Mouse (Mus musculus) heart, embryonic 14.5 days (tissue): Measurements from ENCODE around the gene Rai14. TPM values are rescaled to one million over a fixed set of nuclear protein-coding genes. Genes with fewer than 3 reads are reported as not detected.
"Not testable (repeated sequence)": the region's sequence is repeated elsewhere in the genome, so short reads cannot be mapped to it uniquely, and the experiment has no call there.

Source experiments
- ATAC-seq: fragments of 200-750 bp; cut with Nextera tagmentation; 2 replicates; pipeline ENCODE4 v1.8.0; 2017; ENCODE audit warnings: low read depth, moderate TSS enrichment; ENCODE audit not compliant: insufficient number of reproducible peaks, insufficient read depth, low FRiP score
- H3K27ac ChIP-seq, 2 experiments: fragments of 200-500 bp in 1 of 2; fragments of 300-500 bp in 1 of 2; sonication (generic) in 1 of 2; replicated peaks in 1 of 2; 2 replicates each; pipeline ENCODE4 v1.5.1; 2012 to 2014; ENCODE audit warnings: low read depth in 2 of 2, low read length in 2 of 2, control low read depth in 1 of 2, mild to moderate bottlenecking in 1 of 2, mixed read lengths in 1 of 2; ENCODE audit not compliant: control insufficient read depth in 1 of 2, insufficient read depth in 1 of 2
- H3K27me3 ChIP-seq: fragments of 300-500 bp; sonication (generic); 2 replicates; pipeline ENCODE4 v1.6.1; 2014; ENCODE audit warnings: mild to moderate bottlenecking, low read length, control low read depth; ENCODE audit not compliant: control insufficient read depth, insufficient read depth
- H3K36me3 ChIP-seq: fragments of 300-500 bp; sonication (generic); 2 replicates; pipeline ENCODE4 v1.6.1; 2014; ENCODE audit warnings: mild to moderate bottlenecking, control low read depth, low read length, mixed read lengths; ENCODE audit not compliant: control insufficient read depth, insufficient read depth
- H3K4me1 ChIP-seq, 2 experiments: fragments of 200-500 bp in 1 of 2; fragments of 300-500 bp in 1 of 2; sonication (generic) in 1 of 2; 2 replicates each; pipeline ENCODE4 v1.6.1; 2012 to 2014; ENCODE audit warnings: low read length in 2 of 2, control low read depth in 1 of 2, mixed read lengths in 1 of 2; ENCODE audit not compliant: control insufficient read depth in 2 of 2, insufficient read depth in 2 of 2
- H3K4me2 ChIP-seq: fragments of 300-500 bp; sonication (generic); 2 replicates; pipeline ENCODE4 v1.6.1; 2014; ENCODE audit warnings: mild to moderate bottlenecking, low read length
- H3K4me3 ChIP-seq, 2 experiments: fragments of 200-500 bp in 1 of 2; fragments of 300-500 bp in 1 of 2; sonication (generic) in 1 of 2; 2 replicates each; pipeline ENCODE4 v1.5.1; 2012 to 2014; ENCODE audit warnings: low read length in 2 of 2, mild to moderate bottlenecking in 2 of 2, control low read depth in 1 of 2, low read depth in 1 of 2, moderate library complexity in 1 of 2; ENCODE audit not compliant: control insufficient read depth in 1 of 2, insufficient read depth in 1 of 2
- H3K9ac ChIP-seq: fragments of 300-500 bp; sonication (generic); 2 replicates; pipeline ENCODE4 v1.6.1; 2014; ENCODE audit warnings: mild to moderate bottlenecking, low read length
- H3K9me3 ChIP-seq: fragments of 300-500 bp; sonication (generic); 2 replicates; pipeline ENCODE4 v1.6.1; 2016; ENCODE audit warnings: low read length, control low read depth; ENCODE audit not compliant: control insufficient read depth
- WGBS: fragments of 180-500 bp; shearing (Covaris S2); extraction: QIAGEN DNeasy Blood & Tissue Kit; methylation state at CpG from one replicate; pipeline ENCODE4 v1.1.7; 2014; 5-methylcytosine and 5-hydroxymethylcytosine counted together
- polyA plus RNA-seq: library from polyadenylated mRNA; unstranded; fragments of >200 nt; fragmentation: Nextera tagmentation; extraction: Ambion mirVana; gene quantifications from 2 replicates; pipeline ENCODE4 v1.2.1, GENCODE M21; 2014

Gene Rai14
- polyA plus RNA-seq, 1 experiment from 2014 or later, result 12.9 TPM

GRCm38 (mm10) chr15:10540271-10541088, 173.9 kb downstream of the Rai14 start:
- H3K4me1 ChIP-seq, result no peaks in the 10 kb centered on the region
- H3K9me3 ChIP-seq, result no peaks in the 10 kb centered on the region
- no peak overlapping the region for H3K9ac ChIP-seq
- no peaks in the 10 kb centered on the region for H3K36me3 ChIP-seq
- H3K4me3 ChIP-seq, result no peak overlapping the region
- WGBS, result 75% methylated on average over 16 of the region's 16 CpGs
- H3K27me3 ChIP-seq, result no peaks in the 10 kb centered on the region
- ATAC-seq, result no peak
- H3K4me2 ChIP-seq, result no peak overlapping the region
- H3K27ac ChIP-seq, result no peak overlapping the region

GRCm38 (mm10) chr15:10535969-10536368, 178.5 kb downstream of the Rai14 start:
- H3K27ac ChIP-seq, result no peak overlapping the region
- H3K4me1 ChIP-seq, result peaks cover 0 to under 1% of the 10 kb centered on the region in 2 experiments; a peak in 1 of 4 replicates
- H3K27me3 ChIP-seq, result no peaks in the 10 kb centered on the region
- H3K9ac ChIP-seq, result no peak overlapping the region
- H3K4me2 ChIP-seq, result no peak overlapping the region
- 63% methylated on average over 7 of the region's 7 CpGs for WGBS
- H3K9me3 ChIP-seq, result no peaks in the 10 kb centered on the region
- H3K36me3 ChIP-seq, result no peaks in the 10 kb centered on the region
- no peak overlapping the region for H3K4me3 ChIP-seq
- ATAC-seq, result no peak

- no peaks in the 10 kb centered on the region for H3K9me3 ChIP-seq
- no peak overlapping the region for H3K9ac ChIP-seq
- no peak overlapping the region for H3K4me2 ChIP-seq
- 74% methylated on average over 5 of the region's 5 CpGs for WGBS
- ATAC-seq, result no peak
- H3K4me1 ChIP-seq, result peaks cover 0 to 4% of the 10 kb centered on the region in 2 experiments; a peak in 1 of 4 replicates
- no peak overlapping the region for H3K27ac ChIP-seq
- no peaks in the 10 kb centered on the region for H3K36me3 ChIP-seq
- H3K27me3 ChIP-seq, result no peaks in the 10 kb centered on the region
- no peak overlapping the region for H3K4me3 ChIP-seq
Observed at GRCm38 (mm10) chr15:10534591-10534990, 179.8 kb downstream of the Rai14 start.

GRCm38 (mm10) chr15:10533361-10533760, 181.1 kb downstream of the Rai14 start:
- H3K36me3 ChIP-seq, H3K27me3 ChIP-seq, ATAC-seq, H3K4me2 ChIP-seq, H3K4me1 ChIP-seq, H3K27ac ChIP-seq, H3K9me3 ChIP-seq, H3K9ac ChIP-seq, H3K4me3 ChIP-seq: not testable (repeated sequence)
- 88% methylated on average over 10 of the region's 10 CpGs for WGBS

- no peak for ATAC-seq
- Histone ChIP-seq H3K4me3 (no peak overlapping the region), H3K27ac (no peak overlapping the region), H3K4me1 (peaks cover 0 to 4% of the 10 kb centered on the region in 2 experiments; a peak in 1 of 4 replicates), H3K27me3 (no peaks in the 10 kb centered on the region), H3K4me2 (no peak overlapping the region), H3K9ac (no peak overlapping the region), H3K9me3 (no peaks in the 10 kb centered on the region), H3K36me3 (no peaks in the 10 kb centered on the region)
- 33% methylated on average over 4 of the region's 4 CpGs for WGBS
Observed at GRCm38 (mm10) chr15:10531352-10531751, 183.1 kb downstream of the Rai14 start.

- H3K27ac ChIP-seq, result no peak overlapping the region
- H3K9me3 ChIP-seq, result no peaks in the 10 kb centered on the region
- no peak overlapping the region for H3K4me2 ChIP-seq
- H3K36me3 ChIP-seq, result no peaks in the 10 kb centered on the region
- no peak for ATAC-seq
- H3K9ac ChIP-seq, result no peak overlapping the region
- H3K27me3 ChIP-seq, result no peaks in the 10 kb centered on the region
- H3K4me1 ChIP-seq, result peaks cover 0 to 3% of the 10 kb centered on the region in 2 experiments; a peak in 1 of 4 replicates
- WGBS, result 59% methylated on average over 1 of the region's 1 CpGs
- H3K4me3 ChIP-seq, result no peak overlapping the region
Observed at GRCm38 (mm10) chr15:10525896-10526295, 188.5 kb downstream of the Rai14 start.
